Mouse (Mus musculus) ES-Bruce4 (cell line): ENCODE data around the gene Gadd45b.

Experiments used
- CTCF ChIP-seq: IDR thresholded peaks from one replicate; pipeline ENCODE4 v1.8.1; 2011; ENCODE audit warnings: low read depth, low read length
- POLR2A ChIP-seq: IDR thresholded peaks from one replicate; pipeline ENCODE4 v1.8.1; 2011; ENCODE audit warnings: low read length; ENCODE audit not compliant: insufficient read depth

DNA sequence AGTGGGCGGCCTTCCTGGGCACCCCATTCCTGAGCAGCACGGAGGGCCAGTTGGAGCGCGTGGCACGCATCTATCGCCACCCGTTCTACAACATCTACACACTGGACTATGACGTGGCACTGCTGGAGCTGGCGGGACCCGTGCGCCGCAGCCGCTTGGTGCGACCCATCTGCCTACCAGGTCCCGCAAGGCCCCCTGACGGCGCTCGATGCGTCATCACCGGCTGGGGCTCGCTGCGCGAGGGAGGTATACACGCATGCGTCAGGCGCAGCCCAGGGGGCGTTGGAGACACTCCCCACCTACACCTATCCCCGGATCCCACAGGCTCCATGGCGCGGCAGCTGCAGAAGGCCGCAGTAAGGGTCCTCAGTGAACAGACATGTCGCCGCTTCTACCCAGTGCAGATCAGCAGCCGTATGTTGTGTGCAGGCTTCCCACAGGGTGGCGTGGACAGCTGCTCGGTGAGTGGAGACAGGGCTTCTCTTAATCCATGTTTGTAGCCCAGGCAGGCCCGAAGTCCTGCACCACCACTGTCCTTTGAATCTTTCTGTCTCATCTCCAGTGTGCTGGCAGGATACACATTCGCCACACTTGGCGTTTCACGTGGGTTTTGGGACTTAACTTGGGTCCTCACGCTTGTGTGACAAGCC lies 31.9 kb upstream of the Gadd45b start:
- TF ChIP-seq POLR2A (no peak), CTCF (no peak)
